Mouse (Mus musculus): Measurements from ENCODE around the gene Sin3a. TPM values are rescaled to one million over a fixed set of nuclear protein-coding genes. Genes with fewer than 3 reads are reported as not detected.

Gene Sin3a
- total RNA-seq, 2 experiments from 2014 or later = 20.3 to 22.7 TPM

GRCm38 (mm10) chr9:57130577-57131433 is 59.0 kb downstream of the Sin3a start, which contains the start of gene Man2c1:
TSS of gene Man2c1 (plus strand) at chr9:57130690.
- intact Hi-C loops (cut with DNase I; ENCODE audit: low total_unique reads) = loop anchor here (5.0 to 10.0 kb wide), 2 partner anchors 74 to 206 kb away; partner anchors contain the start of gene Snx33

GRCm38 (mm10) chr9:57137246-57137645 is 65.4 kb downstream of the Sin3a start:
- no peak for DNase-seq
- intact Hi-C loops (cut with DNase I; ENCODE audit: low total_unique reads) = loop anchor here (10.0 kb wide), 1 partner anchor 212 kb away; the partner anchor contains the start of gene Snx33

More at GRCm38 (mm10) chr9:57130577-57131433, 59.0 kb downstream of the Sin3a start, which contains the start of gene Man2c1:
- peak; percentile 95 for DNase-seq

GRCm38 (mm10) chr9:57137777-57138176 is 65.9 kb downstream of the Sin3a start:
- intact Hi-C loops (cut with DNase I; ENCODE audit: low total_unique reads) = loop anchor here (10.0 kb wide), 1 partner anchor 213 kb away; the partner anchor contains the start of gene Snx33
- no peak for DNase-seq

- intact Hi-C loops (cut with DNase I; ENCODE audit: low total_unique reads) = loop anchor here (10.0 kb wide), 1 partner anchor 214 kb away; the partner anchor contains the start of gene Snx33
- no peak for DNase-seq
Measured at GRCm38 (mm10) chr9:57138507-57138906, 66.7 kb downstream of the Sin3a start.

GRCm38 (mm10) chr9:57139110-57139509 is 67.3 kb downstream of the Sin3a start:
- intact Hi-C loops (cut with DNase I; ENCODE audit: low total_unique reads) = loop anchor here (10.0 kb wide), 1 partner anchor 214 kb away; the partner anchor contains the start of gene Snx33
- DNase-seq = no peak

- intact Hi-C loops (cut with DNase I; ENCODE audit: low total_unique reads) = loop anchor here (10.0 kb wide), 1 partner anchor 215 kb away; the partner anchor contains the start of gene Snx33
- no peak for DNase-seq
Measured at GRCm38 (mm10) chr9:57139571-57139970, 67.7 kb downstream of the Sin3a start.

GRCm38 (mm10) chr9:57141417-57142353 is 69.8 kb downstream of the Sin3a start:
- intact Hi-C loops (cut with DNase I; ENCODE audit: low total_unique reads) = no loop called here
- DNase-seq = no peak

GRCm38 (mm10) chr9:57143212-57143611 is 71.4 kb downstream of the Sin3a start:
- DNase-seq = no peak
- intact Hi-C loops (cut with DNase I; ENCODE audit: low total_unique reads) = no loop called here

GRCm38 (mm10) chr9:57144830-57145229 is 73.0 kb downstream of the Sin3a start:
- intact Hi-C loops (cut with DNase I; ENCODE audit: low total_unique reads) = no loop called here
- no peak for DNase-seq

- intact Hi-C loops (cut with DNase I; ENCODE audit: low total_unique reads) = no loop called here
- DNase-seq = no peak
Measured at GRCm38 (mm10) chr9:57146451-57147066, 74.7 kb downstream of the Sin3a start.

- intact Hi-C loops (cut with DNase I; ENCODE audit: low total_unique reads) = no loop called here
- no peak for DNase-seq
Measured at GRCm38 (mm10) chr9:57147205-57148143, 75.6 kb downstream of the Sin3a start.

GRCm38 (mm10) chr9:57148144-57148878 is 76.5 kb downstream of the Sin3a start, which contains the start of gene Neil1:
TSS of gene Neil1 (minus strand) at chr9:57148305.
- peak; percentile 81 for DNase-seq
- intact Hi-C loops (cut with DNase I; ENCODE audit: low total_unique reads) = no loop called here

GRCm38 (mm10) chr9:57149021-57149420 is 77.2 kb downstream of the Sin3a start:
- no peak for DNase-seq
- intact Hi-C loops (cut with DNase I; ENCODE audit: low total_unique reads) = no loop called here

- intact Hi-C loops (cut with DNase I; ENCODE audit: low total_unique reads) = no loop called here
- no peak for DNase-seq
Measured at GRCm38 (mm10) chr9:57150192-57150591, 78.4 kb downstream of the Sin3a start.

GRCm38 (mm10) chr9:57152331-57152730 is 80.5 kb downstream of the Sin3a start:
- no peak for DNase-seq
- intact Hi-C loops (cut with DNase I; ENCODE audit: low total_unique reads) = no loop called here

GRCm38 (mm10) chr9:57156383-57156782 is 84.5 kb downstream of the Sin3a start:
- no peak for DNase-seq
- intact Hi-C loops (cut with DNase I; ENCODE audit: low total_unique reads) = no loop called here

GRCm38 (mm10) chr9:57156823-57157222 is 85.0 kb downstream of the Sin3a start:
- DNase-seq = no peak
- intact Hi-C loops (cut with DNase I; ENCODE audit: low total_unique reads) = no loop called here

Data from gastrocnemius, postnatal 14 days (tissue).